Mouse (Mus musculus) embryonic facial prominence, embryonic 14.5 days (tissue): ENCODE results near the gene Gm4131. TPM values are rescaled to one million over a fixed set of nuclear protein-coding genes. Genes with fewer than 3 reads are reported as not detected.

Experiments used
- ATAC-seq: fragments of 200-750 bp; cut with Nextera tagmentation; 2 replicates; pipeline ENCODE4 v1.8.0; 2017; ENCODE audit warnings: low read depth, moderate number of reproducible peaks, moderate TSS enrichment
- DNase-seq: peaks from one replicate; pipeline ENCODE4 v3.0.0-alpha.2; 2015; ENCODE audit warnings: low spot score
- H3K27ac ChIP-seq: fragments of 300-500 bp; sonication (generic); replicated peaks from 2 replicates; pipeline ENCODE4 v1.5.1; 2014; ENCODE audit warnings: low read depth, mild to moderate bottlenecking, low read length, moderate library complexity
- H3K27me3 ChIP-seq: fragments of 300-500 bp; sonication (generic); replicated peaks from 2 replicates; pipeline ENCODE4 v1.6.1; 2014; ENCODE audit warnings: low read length; ENCODE audit not compliant: control insufficient read depth, insufficient read depth
- H3K36me3 ChIP-seq: fragments of 300-500 bp; sonication (generic); 2 replicates; pipeline ENCODE4 v1.6.1; 2014; ENCODE audit warnings: low read length, mixed read lengths; ENCODE audit not compliant: control insufficient read depth, insufficient read depth
- H3K4me1 ChIP-seq: fragments of 300-500 bp; sonication (generic); 2 replicates; pipeline ENCODE4 v1.6.1; 2014; ENCODE audit warnings: antibody characterized with exemption, low read length; ENCODE audit not compliant: control insufficient read depth, insufficient read depth
- H3K4me2 ChIP-seq: fragments of 300-500 bp; sonication (generic); 2 replicates; pipeline ENCODE4 v1.6.1; 2014; ENCODE audit warnings: low read depth, mild to moderate bottlenecking, low read length, moderate library complexity, mixed read lengths
- H3K4me3 ChIP-seq: fragments of 300-500 bp; sonication (generic); 2 replicates; pipeline ENCODE4 v1.5.1; 2014; ENCODE audit warnings: low read depth, mild to moderate bottlenecking, low read length
- H3K9ac ChIP-seq: fragments of 300-500 bp; sonication (generic); 2 replicates; pipeline ENCODE4 v1.6.1; 2014; ENCODE audit warnings: low read depth, mild to moderate bottlenecking, low read length, moderate library complexity, mixed read lengths
- H3K9me3 ChIP-seq: fragments of 300-500 bp; sonication (generic); 2 replicates; pipeline ENCODE4 v1.6.1; 2016; ENCODE audit warnings: low read length; ENCODE audit not compliant: control insufficient read depth
- WGBS: fragments of 180-500 bp; shearing (Covaris S2); extraction: QIAGEN DNeasy Blood & Tissue Kit; methylation state at CpG from one replicate; pipeline ENCODE4 v1.1.7; 2014; 5-methylcytosine and 5-hydroxymethylcytosine counted together
- polyA plus RNA-seq: library from polyadenylated mRNA; unstranded; fragments of >200 nt; fragmentation: Nextera tagmentation; extraction: Ambion mirVana; gene quantifications from 2 replicates; pipeline ENCODE4 v1.2.1, GENCODE M21; 2014

Gene Gm4131
- polyA plus RNA-seq, 1 experiment from 2014 or later: 0.28 TPM

DNA sequence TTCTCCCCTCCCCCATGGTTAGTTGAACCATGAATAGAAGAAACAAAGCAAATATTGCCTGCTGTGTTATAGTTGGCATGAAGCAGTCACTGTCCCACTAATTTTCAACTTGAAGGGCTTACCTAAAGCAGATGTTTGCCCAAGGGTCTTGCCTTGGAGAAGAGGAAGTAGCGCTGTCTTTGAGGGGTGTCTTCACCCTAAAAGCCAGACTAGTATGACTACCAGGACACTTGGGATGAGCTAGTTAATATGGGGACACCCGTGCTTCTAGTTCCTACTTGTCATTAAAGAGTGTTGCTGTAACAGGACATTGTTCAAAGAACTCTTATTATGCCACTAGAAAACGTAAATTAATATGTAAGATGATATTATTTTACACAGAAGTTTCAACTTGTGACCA lies 9.6 kb downstream of the Gm4131 start:
- no peaks in the 10 kb centered on the region for H3K9me3 ChIP-seq
- ATAC-seq (no peak), DNase-seq (no peak)
- no peak overlapping the region for H3K9ac ChIP-seq
- H3K4me3 ChIP-seq: no peak overlapping the region
- H3K36me3 ChIP-seq: no peaks in the 10 kb centered on the region
- H3K4me1 ChIP-seq: no peaks in the 10 kb centered on the region
- no peak overlapping the region for H3K27ac ChIP-seq
- peak overlapping the region; percentile 95; the same call in 1 of the 2 replicates for H3K4me2 ChIP-seq
- peaks cover 19% of the 10 kb centered on the region for H3K27me3 ChIP-seq
- WGBS: 70% methylated on average over 3 of the region's 3 CpGs

DNA sequence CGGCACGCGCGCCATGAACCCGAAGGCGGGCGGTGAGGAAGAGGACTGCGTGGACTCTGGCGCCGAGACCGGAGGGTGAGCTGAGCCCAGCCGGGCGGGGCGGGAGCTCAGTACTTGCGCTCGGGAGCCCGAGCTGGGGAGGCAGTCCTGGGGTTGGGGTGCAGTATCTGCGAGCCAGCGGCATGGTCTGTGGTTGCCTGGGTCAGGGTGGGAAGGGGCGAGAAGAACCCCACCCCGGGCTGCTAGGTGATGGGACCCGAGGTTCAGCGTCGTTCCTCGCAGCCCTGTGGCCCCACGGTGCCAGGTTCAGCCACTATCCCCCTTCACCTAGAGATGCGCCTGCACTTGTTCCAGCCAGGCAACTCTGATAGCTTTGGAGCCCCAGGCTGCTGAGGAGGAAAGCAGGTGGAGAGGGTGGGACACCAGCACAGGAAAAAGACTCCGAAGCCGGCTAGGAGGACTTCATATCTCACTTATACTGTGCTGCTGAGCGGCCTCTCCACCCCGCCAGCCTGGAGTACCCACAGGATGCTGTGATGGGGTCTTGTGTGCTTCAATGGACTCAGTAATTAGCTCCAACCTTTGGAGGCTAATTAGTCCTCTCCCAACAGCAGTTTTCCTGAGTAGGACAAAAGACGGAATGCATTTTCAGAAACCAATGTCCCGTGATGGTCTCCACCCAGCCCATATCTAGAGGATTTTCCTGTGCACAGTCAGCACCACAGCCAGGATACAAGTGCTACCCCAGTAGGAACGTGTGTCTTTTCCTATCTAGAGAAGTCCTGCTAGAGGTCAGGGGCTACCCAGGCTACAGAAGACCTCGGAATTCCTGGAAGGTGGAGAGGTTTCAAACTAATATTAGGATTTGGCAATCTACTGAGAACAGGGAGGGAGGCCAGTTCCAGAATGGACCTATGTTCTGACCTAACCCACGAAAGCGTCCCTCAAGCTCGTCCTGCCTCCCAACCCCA lies 10.6 kb downstream of the Gm4131 start:
- WGBS: 24% methylated on average over 17 of the region's 38 CpGs

DNA sequence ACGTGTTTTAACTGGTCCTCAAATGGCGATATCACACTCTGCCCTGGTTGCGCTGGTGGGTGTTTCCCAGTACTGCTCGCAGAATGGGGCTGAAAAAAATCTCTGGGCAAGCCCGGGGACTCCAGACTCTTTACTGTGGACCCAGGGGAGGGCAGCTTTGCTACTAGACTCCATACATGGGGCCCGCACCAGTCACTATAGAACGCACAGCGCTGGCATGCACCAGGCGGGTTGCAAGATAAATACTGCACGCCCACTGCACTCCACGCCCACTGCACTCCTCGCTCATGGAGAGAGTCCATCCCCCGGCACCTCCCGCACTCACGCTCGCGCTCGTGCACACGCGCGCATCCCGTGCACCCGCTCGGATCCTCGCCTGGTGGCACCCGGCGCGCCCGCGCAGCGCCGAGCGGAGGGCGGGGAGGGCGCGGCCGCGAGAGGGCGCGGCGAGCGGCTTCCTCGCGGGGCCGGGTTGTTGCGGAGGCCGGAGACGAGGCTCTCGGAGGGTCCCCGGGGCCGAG lies 11.4 kb downstream of the Gm4131 start, which contains the start of gene Fam124a:
Gene Fam124a, plus strand, starts transcription at position 429 of the 521 bp plus-strand sequence.
- H3K4me1 ChIP-seq: no peaks in the 10 kb centered on the region
- no peaks in the 10 kb centered on the region for H3K36me3 ChIP-seq
- 1% methylated on average over 35 of the region's 51 CpGs for WGBS
- ATAC-seq: peak; percentile 93
- no peaks in the 10 kb centered on the region for H3K9me3 ChIP-seq
- peak within 1 kb of the TSS; percentile 66 for H3K4me3 ChIP-seq
- H3K9ac ChIP-seq: peak within 1 kb of the TSS; percentile 75
- no peak within 1 kb of the TSS for H3K27ac ChIP-seq
- peaks cover 19% of the 10 kb centered on the region for H3K27me3 ChIP-seq
- DNase-seq: peak; percentile 91
- H3K4me2 ChIP-seq: peak within 1 kb of the TSS; percentile 95

More for the DNA sequence above, 10.6 kb downstream of the Gm4131 start:
- peaks cover 19% of the 10 kb centered on the region for H3K27me3 ChIP-seq
- peak overlapping the region; percentile 95 for H3K4me2 ChIP-seq
- H3K4me3 ChIP-seq: peak overlapping the region; percentile 66
- DNase-seq (no peak), ATAC-seq (peak; percentile 74)
- no peaks in the 10 kb centered on the region for H3K36me3 ChIP-seq
- peak overlapping the region; percentile 75 for H3K9ac ChIP-seq
- no peaks in the 10 kb centered on the region for H3K4me1 ChIP-seq
- H3K27ac ChIP-seq: no peak overlapping the region
- H3K9me3 ChIP-seq: no peaks in the 10 kb centered on the region

DNA sequence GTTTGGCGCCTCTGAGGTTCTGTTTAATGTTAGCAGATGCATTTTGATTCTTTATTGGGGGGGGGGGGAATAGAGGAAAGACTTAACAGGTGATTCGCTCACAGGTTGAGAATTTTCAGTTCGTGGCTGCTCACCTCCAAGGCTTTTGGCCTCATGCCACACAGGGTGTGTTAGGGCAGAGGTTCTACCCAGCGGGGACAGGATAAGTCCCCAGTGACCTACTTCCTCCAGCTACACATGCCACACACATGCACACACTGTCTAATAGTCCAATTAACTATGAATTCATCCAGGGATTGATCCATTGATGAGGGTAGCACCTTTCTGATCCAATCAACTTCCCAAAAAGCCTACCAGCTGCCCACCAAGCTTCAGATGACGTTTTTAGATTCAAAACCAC lies 12.9 kb downstream of the Gm4131 start:
- Histone ChIP-seq H3K27ac (no peak overlapping the region), H3K9ac (no peak overlapping the region)

DNA sequence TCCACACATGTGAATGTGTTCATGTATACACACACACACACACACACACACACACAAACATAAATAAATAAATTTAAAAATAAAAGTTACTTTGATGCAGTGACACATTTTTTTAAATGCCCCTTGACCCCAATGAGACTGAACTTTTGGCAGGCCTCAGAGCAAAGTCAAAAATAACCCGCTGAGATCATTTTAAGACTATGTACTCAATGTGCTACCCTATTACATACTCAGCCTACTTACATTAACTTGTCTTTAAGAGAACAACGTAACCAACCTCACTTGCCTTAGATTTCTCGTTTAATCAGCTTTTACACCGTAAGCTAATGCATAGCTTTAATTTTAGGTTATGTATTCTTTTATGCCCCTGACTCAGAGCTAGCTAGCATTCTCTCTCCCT lies 13.9 kb downstream of the Gm4131 start:
- WGBS: 91% methylated on average over 4 of the region's 4 CpGs
- no peaks in the 10 kb centered on the region for H3K4me1 ChIP-seq
- H3K4me2 ChIP-seq: no peak overlapping the region
- H3K27me3 ChIP-seq: peaks cover 19% of the 10 kb centered on the region
- no peak overlapping the region for H3K27ac ChIP-seq
- H3K9ac ChIP-seq: no peak overlapping the region
- no peaks in the 10 kb centered on the region for H3K9me3 ChIP-seq
- H3K36me3 ChIP-seq: no peaks in the 10 kb centered on the region
- no peak overlapping the region for H3K4me3 ChIP-seq
- ATAC-seq: no peak
- DNase-seq: no peak

More for the DNA sequence above, 12.9 kb downstream of the Gm4131 start:
- no peak for ATAC-seq
- H3K27me3 ChIP-seq: peaks cover 19% of the 10 kb centered on the region
- no peaks in the 10 kb centered on the region for H3K9me3 ChIP-seq
- DNase-seq: no peak
- no peaks in the 10 kb centered on the region for H3K36me3 ChIP-seq
- H3K4me2 ChIP-seq: no peak overlapping the region
- no peak overlapping the region for H3K4me3 ChIP-seq
- no peaks in the 10 kb centered on the region for H3K4me1 ChIP-seq
- 73% methylated on average over 5 of the region's 5 CpGs for WGBS

DNA sequence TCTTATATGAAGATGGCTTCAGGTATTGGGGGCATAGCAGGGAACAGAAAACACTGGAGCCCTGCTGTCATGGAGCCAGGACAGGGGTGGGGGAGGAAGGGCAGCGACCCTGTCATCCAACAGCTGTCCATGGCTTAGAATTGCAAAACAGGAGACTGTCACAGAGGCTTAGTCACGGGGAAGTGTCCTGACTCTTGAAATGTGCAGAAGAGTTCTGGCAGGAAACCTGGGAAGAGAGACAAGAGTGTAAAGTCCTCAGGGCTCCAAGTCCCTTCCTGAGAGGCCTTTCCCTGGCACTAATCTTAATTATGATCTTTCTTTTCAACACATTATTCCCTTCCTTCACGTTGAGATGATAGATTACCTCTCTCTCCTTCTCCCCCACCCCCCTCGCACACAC lies 16.6 kb downstream of the Gm4131 start:
- Histone ChIP-seq H3K4me2 (no peak overlapping the region), H3K27me3 (peaks cover 5% of the 10 kb centered on the region; the same call in 1 of the 2 replicates), H3K36me3 (no peaks in the 10 kb centered on the region), H3K4me1 (no peaks in the 10 kb centered on the region), H3K27ac (no peak overlapping the region), H3K9me3 (no peaks in the 10 kb centered on the region), H3K9ac (no peak overlapping the region), H3K4me3 (no peak overlapping the region)
- WGBS: 36% methylated on average over 4 of the region's 4 CpGs
- DNase-seq (no peak), ATAC-seq (no peak)

DNA sequence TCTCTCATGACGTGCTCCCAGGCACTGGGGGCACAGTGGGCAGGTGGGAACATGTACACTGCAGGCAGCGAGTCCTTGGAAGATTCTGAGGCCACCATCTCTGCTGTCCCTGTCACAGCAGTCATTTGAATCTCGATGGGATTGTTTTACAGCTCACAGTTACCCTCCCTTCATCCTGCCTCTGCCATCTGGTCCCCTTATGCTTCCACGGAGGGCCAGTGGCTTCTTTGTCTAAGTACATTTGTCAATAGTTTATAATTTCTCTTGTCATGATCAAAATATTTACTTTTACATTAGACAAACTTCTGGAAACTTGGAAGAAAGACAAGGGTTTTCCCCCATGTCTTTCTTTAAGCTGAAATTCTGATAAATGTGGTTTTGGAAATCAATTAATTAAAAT lies 20.0 kb downstream of the Gm4131 start:
- H3K4me3 ChIP-seq: no peak overlapping the region
- DNase-seq: no peak
- ATAC-seq: no peak
- no peak overlapping the region for H3K9ac ChIP-seq
- H3K27ac ChIP-seq: no peak overlapping the region
- H3K9me3 ChIP-seq: no peaks in the 10 kb centered on the region
- H3K27me3 ChIP-seq: no peaks in the 10 kb centered on the region
- WGBS: 43% methylated on average over 4 of the region's 4 CpGs
- H3K4me2 ChIP-seq: no peak overlapping the region
- no peaks in the 10 kb centered on the region for H3K4me1 ChIP-seq
- H3K36me3 ChIP-seq: no peaks in the 10 kb centered on the region

DNA sequence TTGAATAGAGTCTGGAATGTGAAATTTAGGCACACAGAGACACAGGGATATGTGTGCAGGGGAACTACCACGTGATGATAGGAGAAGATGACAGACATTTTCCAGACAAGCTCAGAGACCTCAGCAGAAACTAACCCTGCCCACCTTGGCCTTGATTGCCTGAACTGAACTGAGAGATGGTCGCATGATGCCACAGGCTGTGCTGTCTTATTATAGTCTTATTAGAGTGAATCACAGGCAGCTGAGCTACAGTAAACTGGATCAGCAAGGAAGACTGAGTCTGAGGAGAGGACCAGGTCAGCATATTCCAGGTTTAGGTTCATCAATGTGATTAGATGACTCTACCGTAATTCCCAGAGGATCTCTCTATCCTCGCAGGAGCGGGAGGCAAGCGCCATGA lies 20.4 kb downstream of the Gm4131 start:
- H3K27ac ChIP-seq: no peak overlapping the region
- no peaks in the 10 kb centered on the region for H3K27me3 ChIP-seq
- H3K4me1 ChIP-seq: no peaks in the 10 kb centered on the region
- ATAC-seq: no peak
- H3K4me2 ChIP-seq: no peak overlapping the region
- no peak overlapping the region for H3K9ac ChIP-seq
- no peak overlapping the region for H3K4me3 ChIP-seq
- no peaks in the 10 kb centered on the region for H3K9me3 ChIP-seq
- 84% methylated on average over 6 of the region's 6 CpGs for WGBS
- H3K36me3 ChIP-seq: no peaks in the 10 kb centered on the region
- no peak for DNase-seq
